Mouse (Mus musculus) kidney, postnatal 10 days (tissue): ENCODE data around the gene Srms.

Experiments used
- DNase-seq: peaks from one replicate; pipeline ENCODE4 v3.0.0; 2021; ENCODE audit warnings: mixed read lengths

Srms gene

GRCm38 (mm10) chr2:181213021-181213445, at the start of gene Srms:
TSS of gene Srms (minus strand) at chr2:181213185.
- peak; percentile 47 for DNase-seq

GRCm38 (mm10) chr2:181253248-181253647, 40.3 kb upstream of the Srms start:
- no peak for DNase-seq

GRCm38 (mm10) chr2:181251841-181252240, 38.9 kb upstream of the Srms start:
- DNase-seq, result no peak

GRCm38 (mm10) chr2:181249217-181249616, 36.2 kb upstream of the Srms start:
- no peak for DNase-seq

- DNase-seq, result no peak
These were observed 32.0 kb upstream of the Srms start for GRCm38 (mm10) chr2:181245031-181245430.

- DNase-seq, result peak; percentile 55
These were observed 30.9 kb upstream of the Srms start for GRCm38 (mm10) chr2:181243706-181244394.

- no peak for DNase-seq
These were observed 29.3 kb upstream of the Srms start for GRCm38 (mm10) chr2:181242314-181242665.

- DNase-seq, result peak; percentile 67
These were observed 28.8 kb upstream of the Srms start, which contains the start of gene Helz2 for GRCm38 (mm10) chr2:181241602-181242313. TSS of gene Helz2 (minus strand) at chr2:181242027.

- DNase-seq, result no peak
These were observed 27.9 kb upstream of the Srms start for GRCm38 (mm10) chr2:181240806-181241440.

GRCm38 (mm10) chr2:181239261-181239660, 26.3 kb upstream of the Srms start:
- DNase-seq, result no peak

GRCm38 (mm10) chr2:181238861-181239260, 25.9 kb upstream of the Srms start:
- DNase-seq, result no peak

- DNase-seq, result no peak
These were observed 25.2 kb upstream of the Srms start for GRCm38 (mm10) chr2:181238091-181238610.

GRCm38 (mm10) chr2:181237251-181238014, 24.4 kb upstream of the Srms start:
- DNase-seq, result no peak

- no peak for DNase-seq
These were observed 22.9 kb upstream of the Srms start for GRCm38 (mm10) chr2:181235681-181236566.

GRCm38 (mm10) chr2:181234680-181235079, 21.7 kb upstream of the Srms start:
- DNase-seq, result no peak

GRCm38 (mm10) chr2:181233443-181233842, 20.5 kb upstream of the Srms start:
- DNase-seq, result no peak

GRCm38 (mm10) chr2:181231171-181231570, 18.2 kb upstream of the Srms start:
- no peak for DNase-seq

GRCm38 (mm10) chr2:181228335-181228734, 15.3 kb upstream of the Srms start:
- no peak for DNase-seq

GRCm38 (mm10) chr2:181227122-181227521, 14.1 kb upstream of the Srms start:
- no peak for DNase-seq

GRCm38 (mm10) chr2:181224994-181225393, 12.0 kb upstream of the Srms start:
- no peak for DNase-seq

- peak; percentile 53 for DNase-seq
These were observed 7.4 kb upstream of the Srms start for GRCm38 (mm10) chr2:181220361-181220760.
